Mouse (Mus musculus): Measurements from ENCODE around the gene Lag3. TPM values are rescaled to one million over a fixed set of nuclear protein-coding genes. Genes with fewer than 3 reads are reported as not detected.

Lag3 gene
- polyA plus RNA-seq, 1 experiment from 2014 or later: 2.2 TPM

- Histone ChIP-seq H3K4me2 (no peak overlapping the region), H3K4me3 (replicated peaks) (no peak overlapping the region), H3K27me3 (peaks cover 31% of the 10 kb centered on the region), H3K9me3 (no peaks in the 10 kb centered on the region), H3K4me1 (replicated peaks) (peaks cover 46% of the 10 kb centered on the region), H3K36me3 (peaks cover 31% of the 10 kb centered on the region), H3K9ac (replicated peaks) (no peak overlapping the region), H3K27ac (no peak overlapping the region; the same call in 1 of the 2 replicates)
- 83% methylated on average over 6 of the region's 6 CpGs for WGBS
- ATAC-seq (ENCODE audit: insufficient number of reproducible peaks, insufficient read depth, low FRiP score, low TSS enrichment, low read depth): no peak
Observed at GRCm38 (mm10) chr6:124913214-124913613, 1.7 kb upstream of the Lag3 start.

- 4% methylated on average over 32 of the region's 32 CpGs for WGBS
Observed at GRCm38 (mm10) chr6:124910032-124910431, 1.5 kb downstream of the Lag3 start.

GRCm38 (mm10) chr6:124907767-124908166 is 3.7 kb downstream of the Lag3 start:
- Histone ChIP-seq H3K36me3 (peaks cover 5% of the 10 kb centered on the region), H3K4me1 (replicated peaks) (peaks cover 29% of the 10 kb centered on the region), H3K4me2 (no peak overlapping the region), H3K27ac (no peak overlapping the region), H3K4me3 (replicated peaks) (no peak overlapping the region), H3K27me3 (peaks cover 33% of the 10 kb centered on the region), H3K9ac (replicated peaks) (no peak overlapping the region), H3K9me3 (no peaks in the 10 kb centered on the region)
- no peak for ATAC-seq (ENCODE audit: insufficient number of reproducible peaks, insufficient read depth, low FRiP score, low TSS enrichment, low read depth)
- 87% methylated on average over 1 of the region's 1 CpGs for WGBS

More at GRCm38 (mm10) chr6:124910032-124910431, 1.5 kb downstream of the Lag3 start:
- Histone ChIP-seq H3K27ac (no peak overlapping the region), H3K4me2 (peak overlapping the region; percentile 55), H3K4me1 (replicated peaks) (peaks cover 37% of the 10 kb centered on the region), H3K9ac (replicated peaks) (peak overlapping the region; percentile 61), H3K9me3 (no peaks in the 10 kb centered on the region), H3K27me3 (peaks cover 33% of the 10 kb centered on the region), H3K36me3 (peaks cover 27% of the 10 kb centered on the region), H3K4me3 (replicated peaks) (peak overlapping the region; percentile 26)
- ATAC-seq (ENCODE audit: insufficient number of reproducible peaks, insufficient read depth, low FRiP score, low TSS enrichment, low read depth): 0 out of 2 replicates have a peak, but pooled peaks have one; percentile 16

- Histone ChIP-seq H3K36me3 (no peaks in the 10 kb centered on the region), H3K4me2 (peak overlapping the region; percentile 69), H3K4me3 (replicated peaks) (peak overlapping the region; percentile 48), H3K4me1 (replicated peaks) (peaks cover 20% of the 10 kb centered on the region), H3K27ac (peak overlapping the region; percentile 99), H3K9ac (replicated peaks) (peak overlapping the region; percentile 80; the same call in 1 of the 2 replicates), H3K9me3 (no peaks in the 10 kb centered on the region), H3K27me3 (peaks cover 19% of the 10 kb centered on the region)
- ATAC-seq (ENCODE audit: insufficient number of reproducible peaks, insufficient read depth, low FRiP score, low TSS enrichment, low read depth): no peak
- WGBS: 36% methylated on average over 15 of the region's 16 CpGs
Observed at GRCm38 (mm10) chr6:124904991-124905860, 6.3 kb downstream of the Lag3 start.

- no peaks in the 10 kb centered on the region for H3K36me3 ChIP-seq
- peaks cover 11% of the 10 kb centered on the region for H3K27me3 ChIP-seq
- 7% methylated on average over 22 of the region's 24 CpGs for WGBS
- H3K4me1 ChIP-seq (replicated peaks): peaks cover 12% of the 10 kb centered on the region
- ATAC-seq (ENCODE audit: insufficient number of reproducible peaks, insufficient read depth, low FRiP score, low TSS enrichment, low read depth): peak; percentile 65
- peak overlapping the region; percentile 99 for H3K27ac ChIP-seq
- H3K9me3 ChIP-seq: no peaks in the 10 kb centered on the region
- peak overlapping the region; percentile 69 for H3K4me2 ChIP-seq
- H3K4me3 ChIP-seq (replicated peaks): peak overlapping the region; percentile 48
- H3K9ac ChIP-seq (replicated peaks): peak overlapping the region; percentile 80
Observed at GRCm38 (mm10) chr6:124904161-124904981, 7.1 kb downstream of the Lag3 start.

- no peaks in the 10 kb centered on the region for H3K36me3 ChIP-seq
- peaks cover 7% of the 10 kb centered on the region; the same call in 1 of the 2 replicates for H3K27me3 ChIP-seq
- peaks cover 12% of the 10 kb centered on the region for H3K4me1 ChIP-seq (replicated peaks)
- peak overlapping the region; percentile 69 for H3K4me2 ChIP-seq
- 0% methylated on average over 23 of the region's 23 CpGs for WGBS
- no peaks in the 10 kb centered on the region for H3K9me3 ChIP-seq
- ATAC-seq (ENCODE audit: insufficient number of reproducible peaks, insufficient read depth, low FRiP score, low TSS enrichment, low read depth): peak; percentile 85
- peak overlapping the region; percentile 48 for H3K4me3 ChIP-seq (replicated peaks)
- H3K27ac ChIP-seq: peak overlapping the region; percentile 99
- peak overlapping the region; percentile 80 for H3K9ac ChIP-seq (replicated peaks)
Observed at GRCm38 (mm10) chr6:124903580-124904151, 7.8 kb downstream of the Lag3 start.

- no peaks in the 10 kb centered on the region for H3K27me3 ChIP-seq
- no peak overlapping the region for H3K9ac ChIP-seq (replicated peaks)
- no peaks in the 10 kb centered on the region for H3K36me3 ChIP-seq
- H3K4me3 ChIP-seq (replicated peaks): no peak overlapping the region
- H3K9me3 ChIP-seq: no peaks in the 10 kb centered on the region
- ATAC-seq (ENCODE audit: insufficient number of reproducible peaks, insufficient read depth, low FRiP score, low TSS enrichment, low read depth): no peak
- H3K4me2 ChIP-seq: no peak overlapping the region
- H3K4me1 ChIP-seq (replicated peaks): peaks cover 12% of the 10 kb centered on the region
- H3K27ac ChIP-seq: no peak overlapping the region
Observed at GRCm38 (mm10) chr6:124901851-124902250, 9.7 kb downstream of the Lag3 start.

- no peaks in the 10 kb centered on the region for H3K27me3 ChIP-seq
- no peak overlapping the region for H3K4me2 ChIP-seq
- ATAC-seq (ENCODE audit: insufficient number of reproducible peaks, insufficient read depth, low FRiP score, low TSS enrichment, low read depth): no peak
- no peaks in the 10 kb centered on the region for H3K9me3 ChIP-seq
- H3K4me1 ChIP-seq (replicated peaks): peaks cover 12% of the 10 kb centered on the region
- no peak overlapping the region for H3K4me3 ChIP-seq (replicated peaks)
- 59% methylated on average over 10 of the region's 10 CpGs for WGBS
- H3K9ac ChIP-seq (replicated peaks): no peak overlapping the region
- H3K27ac ChIP-seq: no peak overlapping the region
- no peaks in the 10 kb centered on the region for H3K36me3 ChIP-seq
Observed at GRCm38 (mm10) chr6:124900801-124901480, 10.6 kb downstream of the Lag3 start.

- Histone ChIP-seq H3K9ac (replicated peaks) (no peak overlapping the region), H3K4me1 (replicated peaks) (peaks cover 9% of the 10 kb centered on the region), H3K27ac (no peak overlapping the region), H3K27me3 (no peaks in the 10 kb centered on the region), H3K4me3 (replicated peaks) (no peak overlapping the region), H3K4me2 (no peak overlapping the region), H3K9me3 (no peaks in the 10 kb centered on the region), H3K36me3 (no peaks in the 10 kb centered on the region)
- WGBS: 45% methylated on average over 8 of the region's 8 CpGs
- no peak for ATAC-seq (ENCODE audit: insufficient number of reproducible peaks, insufficient read depth, low FRiP score, low TSS enrichment, low read depth)
Observed at GRCm38 (mm10) chr6:124900056-124900800, 11.3 kb downstream of the Lag3 start.

- Histone ChIP-seq H3K27ac (no peak overlapping the region), H3K9me3 (no peaks in the 10 kb centered on the region), H3K4me3 (replicated peaks) (no peak overlapping the region), H3K9ac (replicated peaks) (no peak overlapping the region), H3K4me1 (replicated peaks) (no peaks in the 10 kb centered on the region; the same call in 1 of the 2 replicates), H3K4me2 (no peak overlapping the region), H3K27me3 (no peaks in the 10 kb centered on the region), H3K36me3 (no peaks in the 10 kb centered on the region)
- no peak for ATAC-seq (ENCODE audit: insufficient number of reproducible peaks, insufficient read depth, low FRiP score, low TSS enrichment, low read depth)
- 46% methylated on average over 3 of the region's 3 CpGs for WGBS
Observed at GRCm38 (mm10) chr6:124898359-124898758, 13.1 kb downstream of the Lag3 start.
